Mouse (Mus musculus) heart, adult 2 months (tissue): ENCODE results near the gene Cpne5.

Source experiments
- CTCF ChIP-seq: fragments of 200-600 bp; IDR thresholded peaks from 2 replicates; pipeline ENCODE4 v1.8.1; 2022; ENCODE audit warnings: antibody characterized with exemption, mild to moderate bottlenecking, moderate library complexity
- POLR2A ChIP-seq: fragments of 200-500 bp; IDR thresholded peaks from 2 replicates; pipeline ENCODE4 v1.6.1; 2011; ENCODE audit warnings: mild to moderate bottlenecking, low read depth, low read length, control low read depth; ENCODE audit not compliant: insufficient read depth

- TF ChIP-seq CTCF (no peak), POLR2A (no peak)
These were observed 81.1 kb downstream of the Cpne5 start for GRCm38 (mm10) chr17:29156866-29157265.
